Mouse (Mus musculus): ENCODE results near the gene Nosip. TPM values are rescaled to one million over a fixed set of nuclear protein-coding genes. Genes with fewer than 3 reads are reported as not detected.

Nosip gene
- polyA plus RNA-seq, 1 experiment from 2014 or later, result 69.8 TPM

DNA sequence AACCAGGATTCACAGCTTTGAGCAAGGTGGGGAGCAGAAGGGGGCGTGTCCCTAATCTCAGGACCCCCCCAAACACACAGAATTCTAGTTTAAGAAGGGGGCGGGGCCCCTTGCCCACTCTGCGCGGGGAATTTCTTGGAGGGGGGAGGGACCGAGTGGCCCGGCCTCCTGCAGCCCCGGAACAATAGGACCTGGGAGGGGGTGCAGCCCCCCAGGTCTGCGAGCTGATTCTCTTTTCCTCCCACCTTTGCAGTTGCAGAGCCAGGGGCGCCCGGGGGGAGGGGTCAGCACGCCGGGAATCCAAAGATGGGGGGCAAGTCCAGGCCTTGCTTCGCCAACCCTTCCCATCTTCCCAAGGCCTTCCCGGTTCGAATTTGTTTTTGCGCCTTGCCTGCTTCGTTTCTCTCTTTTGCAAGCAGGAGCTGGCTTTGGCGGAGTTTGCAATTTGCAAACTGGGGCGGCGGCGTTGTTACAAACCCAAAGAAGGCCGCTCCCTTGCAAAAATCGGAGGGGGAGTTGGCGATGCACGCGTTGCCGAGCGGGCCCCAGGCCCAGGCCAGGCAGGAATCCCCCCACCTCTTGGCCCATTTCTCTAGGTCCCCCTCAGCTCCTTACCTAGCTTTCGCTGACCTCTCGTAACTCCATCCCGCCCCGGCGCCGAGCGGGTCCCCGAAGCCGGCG is 9.9 kb upstream of the Nosip start:
- H3K27ac ChIP-seq (replicated peaks), result peak overlapping the region; percentile 97
- peaks cover 28% of the 10 kb centered on the region for H3K36me3 ChIP-seq
- ATAC-seq (ENCODE audit: low FRiP score, low read depth), result no peak
- H3K9ac ChIP-seq, result peak overlapping the region; percentile 88
- peaks cover 26% of the 10 kb centered on the region for H3K4me1 ChIP-seq (replicated peaks)
- peak overlapping the region; percentile 82 for H3K4me2 ChIP-seq
- no peaks in the 10 kb centered on the region for H3K27me3 ChIP-seq
- H3K9me3 ChIP-seq, result no peaks in the 10 kb centered on the region
- under 1% methylated on average over 36 of the region's 38 CpGs for WGBS
- H3K4me3 ChIP-seq, result peak overlapping the region; percentile 93

DNA sequence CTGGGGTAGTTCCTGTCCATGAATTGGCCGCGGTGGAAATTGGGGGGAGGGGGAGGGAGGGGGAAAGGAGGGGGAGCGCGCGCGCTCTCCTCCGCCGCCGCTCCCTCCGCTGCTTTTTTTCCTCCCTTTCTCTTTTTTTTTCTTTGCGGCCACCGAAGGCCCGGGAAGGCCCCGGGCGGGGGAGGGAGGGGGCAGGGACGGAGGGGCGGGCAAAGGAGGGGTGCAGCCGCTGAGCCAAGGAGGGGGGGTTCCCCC is 9.4 kb upstream of the Nosip start, which contains the start of gene Prr12:
Gene Prr12 (minus strand): TSS at position 20 of the 255 bp plus-strand sequence.
- peak within 1 kb of the TSS; percentile 88 for H3K9ac ChIP-seq
- H3K4me3 ChIP-seq, result peak within 1 kb of the TSS; percentile 93
- H3K4me2 ChIP-seq, result peak within 1 kb of the TSS; percentile 82
- peaks cover 26% of the 10 kb centered on the region for H3K4me1 ChIP-seq (replicated peaks)
- H3K27ac ChIP-seq (replicated peaks), result peak within 1 kb of the TSS; percentile 97
- H3K27me3 ChIP-seq, result no peaks in the 10 kb centered on the region
- H3K9me3 ChIP-seq, result no peaks in the 10 kb centered on the region
- peaks cover 24% of the 10 kb centered on the region for H3K36me3 ChIP-seq
- 0% methylated on average over 8 of the region's 18 CpGs for WGBS
- ATAC-seq (ENCODE audit: low FRiP score, low read depth), result no peak

DNA sequence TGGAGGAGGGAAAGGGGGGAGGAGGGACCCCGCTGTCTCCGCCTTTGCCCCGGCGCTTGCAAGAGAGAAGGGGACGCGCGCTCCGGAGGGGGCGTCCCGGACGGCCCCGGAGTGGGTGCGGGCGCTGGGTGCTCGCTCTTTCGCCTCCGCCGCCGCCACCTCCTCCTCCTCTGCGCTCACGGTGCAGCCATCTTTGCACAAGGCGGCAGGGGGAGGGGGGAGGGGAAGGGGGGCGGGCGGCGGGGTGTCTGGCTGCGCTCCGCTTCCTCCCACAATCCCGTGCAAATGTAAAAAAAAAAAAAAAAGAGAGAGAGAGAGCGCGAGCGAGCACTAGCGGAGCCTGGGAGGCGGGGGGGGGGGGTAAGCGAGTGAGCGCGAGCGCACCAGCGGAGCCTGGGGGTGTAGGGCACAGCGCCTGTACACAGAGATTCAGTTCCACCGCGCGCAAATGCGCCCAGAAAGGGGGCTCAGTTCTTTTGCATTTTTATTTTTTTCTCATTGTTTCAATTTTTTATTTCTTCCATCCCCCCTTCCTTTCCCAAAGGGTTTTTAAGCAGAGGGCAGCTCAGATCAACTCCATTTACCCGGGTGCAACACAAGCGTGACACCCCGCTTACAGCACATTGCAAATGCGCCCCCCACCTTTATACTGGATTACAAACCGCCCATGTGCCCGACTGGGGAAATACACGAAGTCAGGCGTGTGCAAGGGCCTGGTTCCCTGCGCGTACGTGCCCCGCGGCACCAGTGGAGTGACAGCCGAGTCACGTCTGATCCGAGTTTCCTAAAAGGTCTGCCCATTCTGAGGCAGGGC is 8.9 kb upstream of the Nosip start:
- Histone ChIP-seq H3K9me3 (no peaks in the 10 kb centered on the region), H3K4me3 (peak overlapping the region; percentile 93), H3K36me3 (peaks cover 18% of the 10 kb centered on the region), H3K4me2 (peak overlapping the region; percentile 82), H3K4me1 (replicated peaks) (peaks cover 26% of the 10 kb centered on the region), H3K27me3 (no peaks in the 10 kb centered on the region), H3K27ac (replicated peaks) (peak overlapping the region; percentile 97), H3K9ac (peak overlapping the region; percentile 88)
- ATAC-seq (ENCODE audit: low FRiP score, low read depth), result peak; percentile 55
- WGBS, result 0% methylated on average over 25 of the region's 59 CpGs

DNA sequence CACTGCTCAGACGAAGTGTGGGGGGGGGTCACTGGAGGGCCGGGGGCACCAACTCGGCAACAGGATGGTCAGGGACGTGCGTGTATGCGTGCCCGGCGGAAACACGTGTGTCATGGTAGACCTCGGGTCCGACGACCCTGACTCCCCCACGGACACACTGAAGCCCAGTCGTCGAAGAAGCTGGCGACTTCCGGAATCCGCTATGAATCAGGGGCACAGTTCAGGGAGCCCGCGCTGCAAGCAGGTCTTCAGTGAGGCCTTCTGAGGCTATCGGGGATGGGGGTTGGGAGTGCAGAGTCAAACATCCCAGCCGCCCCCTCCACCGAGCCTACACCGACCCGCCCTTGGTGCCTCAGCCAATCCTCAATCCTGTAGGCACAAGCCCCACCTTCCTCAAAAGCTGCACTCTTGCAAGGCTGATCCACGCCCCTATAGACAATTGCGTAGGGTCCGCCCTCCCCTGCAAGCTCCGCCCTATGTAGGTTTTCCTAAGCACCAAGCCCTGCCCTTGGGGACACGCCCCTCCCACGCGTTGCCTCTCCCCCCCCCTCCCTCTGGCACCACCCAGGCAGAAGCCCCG is 8.2 kb upstream of the Nosip start:
- ATAC-seq (ENCODE audit: low FRiP score, low read depth), result peak; percentile 92
- Histone ChIP-seq H3K27ac (replicated peaks) (peak overlapping the region; percentile 97), H3K27me3 (no peaks in the 10 kb centered on the region), H3K36me3 (peaks cover 11% of the 10 kb centered on the region; the same call in 1 of the 2 replicates), H3K4me1 (replicated peaks) (peaks cover 32% of the 10 kb centered on the region), H3K4me3 (peak overlapping the region; percentile 93), H3K9ac (peak overlapping the region; percentile 88), H3K9me3 (no peaks in the 10 kb centered on the region), H3K4me2 (peak overlapping the region; percentile 82)
- WGBS, result 1% methylated on average over 33 of the region's 33 CpGs

DNA sequence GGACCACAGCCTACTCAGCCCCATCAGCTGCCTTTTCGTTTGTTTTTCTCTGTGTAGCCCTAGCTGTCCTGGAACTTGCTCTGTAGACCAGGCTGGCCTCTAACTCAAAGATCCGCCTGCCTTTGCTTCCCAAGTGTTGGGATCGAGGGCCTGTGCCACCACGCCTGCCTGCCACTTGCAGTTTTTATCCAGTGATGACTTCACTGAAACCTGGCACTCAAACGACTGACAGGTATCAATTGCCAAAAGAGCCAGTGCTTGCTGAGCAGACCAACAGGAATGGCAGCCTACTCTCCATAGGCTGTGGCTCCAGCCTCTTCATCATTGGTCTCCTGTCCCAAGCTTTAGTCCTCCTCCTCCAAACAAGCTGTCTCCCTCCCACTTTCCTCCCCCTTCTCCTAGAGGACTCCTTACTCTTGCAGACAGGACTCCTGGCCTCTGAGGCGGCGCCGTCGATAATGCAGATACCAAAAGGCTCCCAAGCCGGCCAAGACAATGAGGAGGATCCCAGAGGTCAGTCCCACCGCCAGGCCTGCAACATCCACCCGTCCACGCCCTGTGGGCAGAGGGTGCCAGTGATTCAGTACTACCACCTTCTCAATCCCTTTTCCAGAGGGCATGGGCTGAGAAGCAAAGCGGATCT is 5.8 kb upstream of the Nosip start:
- Histone ChIP-seq H3K9me3 (no peaks in the 10 kb centered on the region), H3K4me1 (replicated peaks) (peaks cover 31% of the 10 kb centered on the region), H3K4me2 (no peak overlapping the region), H3K9ac (no peak overlapping the region), H3K36me3 (no peaks in the 10 kb centered on the region), H3K4me3 (no peak overlapping the region), H3K27ac (replicated peaks) (no peak overlapping the region), H3K27me3 (no peaks in the 10 kb centered on the region)
- WGBS, result 62% methylated on average over 14 of the region's 14 CpGs
- no peak for ATAC-seq (ENCODE audit: low FRiP score, low read depth)

DNA sequence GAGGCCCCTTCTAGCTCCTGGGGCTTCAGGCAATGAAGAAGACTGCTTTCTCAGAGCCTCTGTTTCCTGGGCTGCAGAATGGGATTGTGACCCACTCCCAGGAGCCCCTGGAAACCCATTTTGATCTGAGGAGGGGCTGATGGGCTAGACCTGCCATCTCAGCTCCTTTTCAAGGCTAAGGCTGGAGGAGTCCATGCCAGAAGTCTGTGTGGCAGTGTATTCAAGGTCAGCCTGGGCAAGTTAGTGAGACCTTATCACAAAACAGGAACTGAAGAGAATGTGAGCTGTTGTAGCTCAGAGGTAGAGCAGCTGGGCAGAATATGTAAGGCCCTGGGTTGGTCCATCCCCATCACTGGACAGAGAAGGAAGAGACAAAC is 5.3 kb upstream of the Nosip start:
- Histone ChIP-seq H3K36me3 (no peaks in the 10 kb centered on the region), H3K4me2 (no peak overlapping the region), H3K9ac (no peak overlapping the region), H3K9me3 (no peaks in the 10 kb centered on the region), H3K4me1 (replicated peaks) (peaks cover 33% of the 10 kb centered on the region), H3K27ac (replicated peaks) (no peak overlapping the region), H3K27me3 (no peaks in the 10 kb centered on the region), H3K4me3 (no peak overlapping the region)
- no peak for ATAC-seq (ENCODE audit: low FRiP score, low read depth)

DNA sequence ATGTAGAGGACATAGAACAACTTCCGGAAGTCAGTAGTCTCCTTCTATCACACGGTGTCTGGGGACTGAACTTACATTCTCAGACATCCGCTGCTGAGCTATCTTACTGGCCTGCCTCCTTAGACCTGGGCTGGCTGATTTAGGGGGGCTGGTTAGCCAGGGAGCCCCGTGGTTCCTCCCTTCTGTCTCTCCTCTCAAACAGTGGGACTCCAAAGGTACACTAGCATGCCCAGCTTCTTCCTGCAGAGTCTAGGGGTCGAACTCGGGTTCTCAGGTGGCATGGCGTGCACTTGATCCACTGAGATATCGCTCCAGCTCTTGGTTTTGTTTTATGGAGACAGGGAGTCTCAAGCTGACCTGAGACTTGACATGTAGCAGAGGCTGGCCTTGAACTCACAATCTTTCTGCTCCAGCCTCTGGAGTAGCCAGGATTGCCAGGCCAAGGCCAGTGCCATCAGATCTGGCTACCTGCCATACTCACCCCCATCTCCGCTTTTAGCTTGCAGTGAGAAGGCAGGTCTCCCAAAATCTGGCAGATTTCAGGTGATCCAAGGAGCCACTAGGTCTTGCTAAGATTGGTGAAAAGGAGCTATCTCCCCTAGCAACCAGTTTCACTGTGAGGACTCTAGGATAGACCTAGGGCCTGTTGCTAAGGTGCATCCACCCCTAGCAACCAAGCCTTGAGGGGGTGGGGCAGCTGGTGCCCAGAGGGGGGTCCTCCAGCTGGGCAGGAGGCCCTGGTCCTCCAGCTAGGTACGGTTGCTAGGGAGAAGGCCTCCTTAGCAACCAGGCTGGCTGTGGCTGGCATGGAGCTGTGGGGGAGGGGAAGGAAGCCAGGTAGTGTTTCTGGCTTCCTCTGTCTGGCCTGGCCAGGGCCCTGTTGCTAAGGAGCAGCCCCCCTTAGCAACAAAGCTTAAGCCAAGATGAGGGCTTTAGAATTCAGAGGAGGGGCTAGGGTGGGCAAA is 3.3 kb upstream of the Nosip start:
- no peak overlapping the region for H3K9ac ChIP-seq
- H3K9me3 ChIP-seq, result no peaks in the 10 kb centered on the region
- peaks cover 40% of the 10 kb centered on the region for H3K4me1 ChIP-seq (replicated peaks)
- ATAC-seq (ENCODE audit: low FRiP score, low read depth), result 0 out of 2 replicates have a peak, but pooled peaks have one; percentile 32
- no peaks in the 10 kb centered on the region for H3K27me3 ChIP-seq
- no peak overlapping the region for H3K4me2 ChIP-seq
- WGBS, result 79% methylated on average over 10 of the region's 10 CpGs
- H3K36me3 ChIP-seq, result no peaks in the 10 kb centered on the region
- H3K27ac ChIP-seq (replicated peaks), result peak overlapping the region; percentile 79
- H3K4me3 ChIP-seq, result no peak overlapping the region

DNA sequence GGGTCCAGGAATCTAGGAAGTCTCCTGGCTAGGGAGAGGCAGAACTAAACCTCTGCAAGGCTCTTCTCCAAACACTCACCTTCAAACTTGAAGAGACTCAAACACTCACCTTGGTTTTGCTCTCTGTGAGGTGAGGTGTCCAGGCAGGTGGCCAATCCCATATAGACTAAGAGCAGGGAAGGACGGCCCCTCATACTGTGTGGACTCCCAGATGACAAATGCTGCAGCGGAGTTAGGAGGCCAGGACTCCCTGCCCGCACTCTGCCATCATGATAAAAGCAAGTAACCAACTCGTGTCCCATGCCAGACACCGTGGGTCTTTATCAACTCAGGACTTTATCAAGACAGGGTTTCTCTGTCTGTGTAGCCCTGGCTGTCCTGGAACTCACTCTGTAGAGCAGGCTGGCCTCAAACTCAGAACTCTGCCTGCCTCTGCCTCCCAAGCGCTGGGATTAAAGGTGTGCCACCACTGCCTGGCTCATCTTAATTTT is 1.6 kb upstream of the Nosip start:
- no peaks in the 10 kb centered on the region for H3K36me3 ChIP-seq
- H3K4me1 ChIP-seq (replicated peaks), result peaks cover 33% of the 10 kb centered on the region
- no peak for ATAC-seq (ENCODE audit: low FRiP score, low read depth)
- no peaks in the 10 kb centered on the region for H3K9me3 ChIP-seq
- WGBS, result 91% methylated on average over 6 of the region's 6 CpGs
- H3K4me2 ChIP-seq, result no peak overlapping the region
- H3K27me3 ChIP-seq, result no peaks in the 10 kb centered on the region
- H3K4me3 ChIP-seq, result no peak overlapping the region
- no peak overlapping the region for H3K9ac ChIP-seq
- H3K27ac ChIP-seq (replicated peaks), result no peak overlapping the region

DNA sequence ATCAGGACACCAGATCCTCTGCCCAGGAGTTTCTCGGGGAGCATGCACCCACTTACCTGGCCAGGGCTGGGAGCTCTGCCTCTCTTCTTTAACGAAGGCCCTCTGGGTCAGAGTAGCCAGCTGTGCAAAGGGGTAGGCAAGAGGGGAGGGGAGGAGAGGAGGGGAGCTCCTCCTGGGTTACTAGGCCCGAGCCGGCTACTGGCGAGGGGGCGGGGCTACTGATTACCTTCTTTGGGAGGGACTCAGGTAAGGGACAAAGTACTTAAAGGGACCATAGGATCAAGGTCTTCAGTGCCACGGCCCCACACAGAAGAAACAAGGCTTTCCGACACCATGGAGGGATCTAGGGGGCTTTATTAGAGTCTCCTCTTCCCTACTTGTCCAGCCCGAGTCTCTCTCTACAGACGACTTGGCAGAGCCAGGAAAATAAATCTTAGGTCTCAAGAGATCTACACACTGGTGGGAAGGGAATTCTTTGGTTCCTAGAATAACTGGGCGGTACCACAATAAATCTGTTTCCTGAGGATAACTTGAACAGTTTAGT is 625 bp upstream of the Nosip start:
- Histone ChIP-seq H3K4me1 (replicated peaks) (peaks cover 33% of the 10 kb centered on the region), H3K27ac (replicated peaks) (peak overlapping the region; percentile 99; the same call in 1 of the 2 replicates), H3K9ac (no peak overlapping the region; the same call in 1 of the 2 replicates), H3K4me2 (peak overlapping the region; percentile 64), H3K9me3 (no peaks in the 10 kb centered on the region), H3K27me3 (no peaks in the 10 kb centered on the region), H3K36me3 (no peaks in the 10 kb centered on the region), H3K4me3 (peak overlapping the region; percentile 84)
- 17% methylated on average over 11 of the region's 11 CpGs for WGBS
- ATAC-seq (ENCODE audit: low FRiP score, low read depth), result no peak

DNA sequence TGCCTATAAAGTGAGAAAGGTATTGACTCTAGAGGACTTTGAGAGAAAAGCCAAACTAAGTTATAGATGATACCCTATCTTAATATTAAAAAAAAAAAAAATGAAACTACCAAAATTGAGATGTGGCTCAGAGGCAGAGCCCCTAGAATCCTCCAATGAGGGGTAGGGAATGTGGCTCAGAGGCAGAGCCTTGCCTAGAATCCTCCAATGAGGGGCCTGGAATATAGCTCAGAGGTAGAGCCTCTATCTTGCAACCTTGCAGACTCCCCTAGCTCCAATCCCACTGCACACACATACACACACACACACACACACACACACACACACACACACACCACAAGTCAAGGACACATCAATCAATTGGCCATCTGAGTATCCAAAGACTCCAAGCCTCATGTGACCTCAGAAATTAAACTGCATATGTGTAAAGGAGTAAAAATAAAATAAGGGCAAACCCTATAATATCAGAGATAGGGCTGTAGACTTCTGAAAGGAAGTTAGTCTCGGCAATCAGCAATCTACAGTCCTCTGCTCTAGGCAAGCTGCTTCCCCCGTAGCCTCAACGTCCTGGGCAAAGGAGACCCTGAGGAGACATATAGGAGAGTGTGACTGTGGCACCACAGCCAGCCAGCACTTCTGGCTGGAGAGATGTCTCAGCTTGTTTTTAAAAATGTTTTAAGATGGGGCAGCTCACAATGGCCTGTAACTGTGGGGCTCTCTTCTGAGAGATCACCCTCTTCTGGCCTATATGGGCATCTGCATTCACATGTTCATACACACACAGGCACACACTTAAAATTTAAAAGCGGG is 5.2 kb downstream of the Nosip start:
- Histone ChIP-seq H3K4me1 (replicated peaks) (peaks cover 8% of the 10 kb centered on the region), H3K9ac (no peak overlapping the region), H3K36me3 (no peaks in the 10 kb centered on the region), H3K4me3 (no peak overlapping the region), H3K4me2 (no peak overlapping the region), H3K9me3 (no peaks in the 10 kb centered on the region), H3K27ac (replicated peaks) (no peak overlapping the region), H3K27me3 (no peaks in the 10 kb centered on the region)
- 82% methylated on average over 4 of the region's 4 CpGs for WGBS
- no peak for ATAC-seq (ENCODE audit: low FRiP score, low read depth)

Data from hindbrain, embryonic 15.5 days (tissue).